Mouse (Mus musculus) kidney, embryonic 14.5 days (tissue): ENCODE results near the gene Hist1h2ag. TPM values are rescaled to one million over a fixed set of nuclear protein-coding genes. Genes with fewer than 3 reads are reported as not detected.
A peak's percentile ranks its signal among the peaks of the same experiment; 100 is the strongest.

Source experiments
- ATAC-seq: fragments of 200-750 bp; cut with Nextera tagmentation; 2 replicates; pipeline ENCODE4 v1.8.0; 2017; ENCODE audit warnings: moderate number of reproducible peaks, mild to moderate bottlenecking, moderate TSS enrichment, moderate library complexity; ENCODE audit not compliant: low FRiP score, low TSS enrichment
- H3K27ac ChIP-seq: fragments of 300-500 bp; sonication (generic); 2 replicates; pipeline ENCODE4 v1.5.1; 2014; ENCODE audit warnings: low read depth, mild to moderate bottlenecking, low read length, moderate library complexity, mixed read lengths
- H3K27me3 ChIP-seq: fragments of 300-500 bp; sonication (generic); 2 replicates; pipeline ENCODE4 v1.6.1; 2014; ENCODE audit warnings: mild to moderate bottlenecking, low read length; ENCODE audit not compliant: control insufficient read depth, insufficient read depth
- H3K36me3 ChIP-seq: fragments of 300-500 bp; sonication (generic); 2 replicates; pipeline ENCODE4 v1.6.1; 2014; ENCODE audit warnings: low read length, mixed read lengths; ENCODE audit not compliant: control insufficient read depth, insufficient read depth
- H3K4me1 ChIP-seq: fragments of 300-500 bp; sonication (generic); 2 replicates; pipeline ENCODE4 v1.6.1; 2014; ENCODE audit warnings: low read length, mixed read lengths; ENCODE audit not compliant: control insufficient read depth, insufficient read depth
- H3K4me2 ChIP-seq: fragments of 300-500 bp; sonication (generic); replicated peaks from 2 replicates; pipeline ENCODE4 v1.6.1; 2014; ENCODE audit warnings: low read depth, mild to moderate bottlenecking, low read length
- H3K4me3 ChIP-seq: fragments of 300-500 bp; sonication (generic); 2 replicates; pipeline ENCODE4 v1.5.1; 2014; ENCODE audit warnings: mild to moderate bottlenecking, low read length
- H3K9ac ChIP-seq: fragments of 300-500 bp; sonication (generic); 2 replicates; pipeline ENCODE4 v1.6.1; 2014; ENCODE audit warnings: low read depth, mild to moderate bottlenecking, low read length, moderate library complexity
- H3K9me3 ChIP-seq: fragments of 300-500 bp; sonication (generic); 2 replicates; pipeline ENCODE4 v1.6.1; 2016; ENCODE audit warnings: low read length; ENCODE audit not compliant: control insufficient read depth
- WGBS: fragments of 180-500 bp; shearing (Covaris S2); extraction: QIAGEN DNeasy Blood & Tissue Kit; methylation state at CpG from one replicate; pipeline ENCODE4 v1.1.7; 2014; 5-methylcytosine and 5-hydroxymethylcytosine counted together
- polyA plus RNA-seq: library from polyadenylated mRNA; unstranded; fragments of >200 nt; fragmentation: Nextera tagmentation; extraction: Ambion mirVana; gene quantifications from 2 replicates; pipeline ENCODE4 v1.2.1, GENCODE M21; 2014

Gene Hist1h2ag
- polyA plus RNA-seq, 1 experiment from 2014 or later, result 81.2 TPM

GRCm38 (mm10) chr13:22015479-22016450, 27.0 kb downstream of the Hist1h2ag start:
- no peaks in the 10 kb centered on the region for H3K9me3 ChIP-seq
- H3K27me3 ChIP-seq, result peaks cover 53% of the 10 kb centered on the region
- H3K4me2 ChIP-seq, result no peak overlapping the region
- H3K27ac ChIP-seq, result no peak overlapping the region
- 16% methylated on average over 27 of the region's 27 CpGs for WGBS
- no peaks in the 10 kb centered on the region; the same call in 1 of the 2 replicates for H3K4me1 ChIP-seq
- peak overlapping the region; percentile 8; the same call in 1 of the 2 replicates for H3K4me3 ChIP-seq
- no peak overlapping the region for H3K9ac ChIP-seq
- ATAC-seq, result peak; percentile 83
- no peaks in the 10 kb centered on the region for H3K36me3 ChIP-seq

- Histone ChIP-seq H3K27me3 (peaks cover 67% of the 10 kb centered on the region), H3K4me3 (peak overlapping the region; percentile 19), H3K4me1 (no peaks in the 10 kb centered on the region; the same call in 1 of the 2 replicates), H3K27ac (no peak overlapping the region), H3K36me3 (no peaks in the 10 kb centered on the region), H3K4me2 (peak overlapping the region; percentile 10), H3K9me3 (no peaks in the 10 kb centered on the region), H3K9ac (no peak overlapping the region)
- 12% methylated on average over 17 of the region's 17 CpGs for WGBS
- 0 out of 2 replicates have a peak, but pooled peaks have one; percentile 26 for ATAC-seq
These were observed 28.3 kb downstream of the Hist1h2ag start for GRCm38 (mm10) chr13:22014411-22014845.

- no peak for ATAC-seq
- Histone ChIP-seq H3K27me3 (peaks cover 70% of the 10 kb centered on the region), H3K9ac (no peak overlapping the region), H3K4me3 (peak overlapping the region; percentile 9; the same call in 1 of the 2 replicates), H3K9me3 (no peaks in the 10 kb centered on the region), H3K27ac (no peak overlapping the region), H3K4me2 (no peak overlapping the region), H3K4me1 (no peaks in the 10 kb centered on the region; the same call in 1 of the 2 replicates), H3K36me3 (no peaks in the 10 kb centered on the region)
- WGBS, result 15% methylated on average over 13 of the region's 13 CpGs
These were observed 29.0 kb downstream of the Hist1h2ag start for GRCm38 (mm10) chr13:22013716-22014115.

GRCm38 (mm10) chr13:22009642-22010041, 33.1 kb downstream of the Hist1h2ag start, which contains the start of gene Prss16:
Prss16 (minus strand) TSS chr13:22009742.
- WGBS, result 28% methylated on average over 6 of the region's 7 CpGs
- Histone ChIP-seq H3K27me3 (peaks cover 84% of the 10 kb centered on the region), H3K4me3 (no peak within 1 kb of the TSS), H3K9ac (no peak within 1 kb of the TSS), H3K4me2 (no peak within 1 kb of the TSS), H3K36me3 (no peaks in the 10 kb centered on the region), H3K9me3 (no peaks in the 10 kb centered on the region), H3K4me1 (peaks cover 8% of the 10 kb centered on the region), H3K27ac (no peak within 1 kb of the TSS)
- no peak for ATAC-seq

- H3K4me3 ChIP-seq, result no peak overlapping the region
- H3K9ac ChIP-seq, result no peak overlapping the region
- H3K4me1 ChIP-seq, result peaks cover 8% of the 10 kb centered on the region
- 73% methylated on average over 3 of the region's 3 CpGs for WGBS
- no peaks in the 10 kb centered on the region for H3K9me3 ChIP-seq
- no peak for ATAC-seq
- no peak overlapping the region for H3K27ac ChIP-seq
- H3K36me3 ChIP-seq, result no peaks in the 10 kb centered on the region
- peaks cover 88% of the 10 kb centered on the region for H3K27me3 ChIP-seq
- no peak overlapping the region for H3K4me2 ChIP-seq
These were observed 34.0 kb downstream of the Hist1h2ag start for GRCm38 (mm10) chr13:22008707-22009106.

GRCm38 (mm10) chr13:22007872-22008271, 34.9 kb downstream of the Hist1h2ag start:
- no peak overlapping the region for H3K9ac ChIP-seq
- no peak overlapping the region for H3K4me2 ChIP-seq
- no peak for ATAC-seq
- no peaks in the 10 kb centered on the region for H3K36me3 ChIP-seq
- WGBS, result 47% methylated on average over 7 of the region's 7 CpGs
- no peaks in the 10 kb centered on the region for H3K9me3 ChIP-seq
- H3K27ac ChIP-seq, result no peak overlapping the region
- peaks cover 8% of the 10 kb centered on the region for H3K4me1 ChIP-seq
- peaks cover 92% of the 10 kb centered on the region for H3K27me3 ChIP-seq
- H3K4me3 ChIP-seq, result no peak overlapping the region

GRCm38 (mm10) chr13:22007121-22007510, 35.6 kb downstream of the Hist1h2ag start:
- WGBS, result 3% methylated on average over 18 of the region's 18 CpGs

GRCm38 (mm10) chr13:22006334-22007120, 36.2 kb downstream of the Hist1h2ag start:
- under 1% methylated on average over 38 of the region's 38 CpGs for WGBS
- 0 out of 2 replicates have a peak overlapping the region, but pooled peaks have one; percentile 28 for H3K9ac ChIP-seq

More at GRCm38 (mm10) chr13:22007121-22007510, 35.6 kb downstream of the Hist1h2ag start:
- ATAC-seq, result no peak
- Histone ChIP-seq H3K36me3 (no peaks in the 10 kb centered on the region), H3K27me3 (peaks cover 92% of the 10 kb centered on the region), H3K4me3 (peak overlapping the region; percentile 60), H3K4me1 (peaks cover 8% of the 10 kb centered on the region), H3K9me3 (no peaks in the 10 kb centered on the region), H3K4me2 (peak overlapping the region; percentile 94), H3K9ac (0 out of 2 replicates have a peak overlapping the region, but pooled peaks have one; percentile 28), H3K27ac (no peak overlapping the region)

More at GRCm38 (mm10) chr13:22006334-22007120, 36.2 kb downstream of the Hist1h2ag start:
- Histone ChIP-seq H3K4me1 (peaks cover 8% of the 10 kb centered on the region), H3K36me3 (no peaks in the 10 kb centered on the region), H3K4me3 (peak overlapping the region; percentile 60), H3K27me3 (peaks cover 94% of the 10 kb centered on the region), H3K9me3 (no peaks in the 10 kb centered on the region), H3K27ac (no peak overlapping the region), H3K4me2 (peak overlapping the region; percentile 94)
- peak; percentile 90 for ATAC-seq
